Mouse (Mus musculus): ENCODE data around the gene Tet3.

The Tet3 gene

GRCm38 (mm10) chr6:83459034-83459644, at the start of gene Tet3:
Tet3 (minus strand) TSS chr6:83459084.
- DNase-seq (ENCODE audit: low spot score): no peak

DNA sequence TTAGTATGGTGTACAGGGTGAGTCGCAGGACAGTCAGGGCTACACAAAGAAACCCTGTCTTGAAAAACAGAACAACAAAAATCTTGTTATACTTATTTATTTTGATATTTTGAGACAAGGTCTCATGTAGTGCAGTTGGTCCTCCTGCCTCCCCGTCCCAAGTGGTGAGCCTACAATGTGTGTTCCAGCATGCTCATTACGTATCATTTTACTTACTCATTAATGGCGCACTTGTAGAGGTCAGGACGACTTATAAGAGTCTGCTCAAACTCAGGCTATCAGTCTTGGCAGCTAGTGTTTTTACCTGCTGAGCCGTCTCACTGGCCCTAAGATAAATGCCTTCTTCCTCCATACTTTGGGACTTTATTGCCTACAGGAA, 48.3 kb upstream of the Tet3 start:
- DNase-seq (ENCODE audit: low spot score): no peak

- peak; percentile 97 for DNase-seq (ENCODE audit: low spot score)
Observed at GRCm38 (mm10) chr6:83506258-83507167, 47.6 kb upstream of the Tet3 start, which contains the start of gene Dguok. Dguok (minus strand) TSS chr6:83506969.

GRCm38 (mm10) chr6:83505554-83505953, 46.7 kb upstream of the Tet3 start:
- no peak for DNase-seq (ENCODE audit: low spot score)

- no peak for DNase-seq (ENCODE audit: low spot score)
Observed at GRCm38 (mm10) chr6:83503361-83503760, 44.5 kb upstream of the Tet3 start.

DNA sequence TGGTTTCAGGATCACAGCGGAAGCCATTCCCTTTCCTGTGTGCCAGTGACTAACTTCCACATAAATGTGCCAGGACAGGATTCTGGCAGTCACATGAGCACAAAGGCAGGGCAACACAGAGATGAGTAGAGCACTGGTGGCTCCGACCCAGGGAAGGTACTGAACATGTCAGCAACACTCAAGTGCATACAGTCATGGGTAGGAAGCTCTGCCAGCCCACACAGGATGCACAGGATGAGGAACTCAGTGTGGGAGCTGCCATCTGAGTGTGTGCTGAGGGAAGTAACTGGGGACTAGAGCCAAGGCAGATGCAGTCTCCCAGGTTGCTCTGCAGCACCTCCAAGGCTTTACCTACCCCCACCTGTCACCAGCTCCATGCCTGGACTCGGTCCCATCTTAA, 43.8 kb upstream of the Tet3 start:
- no peak for DNase-seq (ENCODE audit: low spot score)

DNA sequence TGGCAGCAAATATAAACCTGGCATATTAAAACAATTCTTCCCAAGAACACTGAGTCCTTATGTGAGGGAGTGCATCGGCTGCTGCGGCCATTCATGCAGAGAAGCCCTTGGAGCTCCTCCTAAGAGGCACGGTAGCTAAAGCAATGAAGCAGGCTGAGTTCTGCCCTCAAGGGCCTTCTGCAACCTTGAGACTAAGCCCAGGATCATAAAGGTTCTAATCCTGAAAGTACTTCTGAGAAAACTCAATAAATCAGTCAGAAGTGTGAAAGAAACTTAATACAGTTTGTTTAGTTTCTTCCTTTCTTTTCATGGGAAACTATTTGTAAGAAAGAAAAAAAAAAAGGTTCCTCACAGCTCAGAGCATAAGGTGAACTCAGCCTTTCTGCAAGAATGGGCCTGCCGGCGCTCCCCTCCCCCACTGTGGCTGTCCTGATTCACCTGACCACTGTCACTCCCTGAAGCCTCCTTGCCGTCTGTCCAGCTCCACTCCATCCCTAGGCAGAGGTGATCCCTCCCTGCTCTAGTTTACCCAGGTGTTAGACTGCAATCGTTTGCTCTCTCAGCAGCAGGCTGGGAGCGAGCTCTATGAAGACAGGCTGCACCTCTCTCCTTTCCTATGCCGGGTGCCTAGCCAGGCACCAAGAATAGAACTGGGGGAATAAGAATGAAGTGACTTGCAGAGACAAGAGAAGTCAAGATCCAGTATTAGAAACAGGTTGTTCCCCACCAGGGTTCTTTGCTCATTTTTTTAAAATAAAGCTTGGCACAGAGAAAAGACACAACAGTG, 42.8 kb upstream of the Tet3 start:
- DNase-seq (ENCODE audit: low spot score): no peak

GRCm38 (mm10) chr6:83500462-83500861, 41.6 kb upstream of the Tet3 start:
- DNase-seq (ENCODE audit: low spot score): no peak

DNA sequence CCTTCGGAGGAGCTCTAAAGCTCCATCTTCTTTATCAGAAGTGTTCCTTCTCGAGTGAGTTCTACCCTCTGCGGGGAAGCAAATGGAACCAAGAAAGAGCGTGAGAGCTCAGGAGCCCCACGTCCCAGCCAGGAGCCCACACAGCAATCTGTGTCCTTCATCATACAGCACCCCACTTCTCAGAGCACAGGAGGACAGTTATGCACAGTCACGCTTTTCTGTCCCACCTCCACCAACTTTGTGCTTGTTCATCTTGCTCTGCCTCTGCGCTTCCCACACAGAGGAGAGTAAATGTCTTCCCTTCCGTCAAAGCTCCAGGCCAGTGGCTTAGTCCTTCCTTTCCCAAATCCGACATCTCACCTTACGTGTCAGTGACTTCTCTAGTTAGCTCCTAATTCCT, 40.2 kb upstream of the Tet3 start:
- DNase-seq (ENCODE audit: low spot score): no peak

GRCm38 (mm10) chr6:83496753-83497710, 38.1 kb upstream of the Tet3 start:
- no peak for DNase-seq (ENCODE audit: low spot score)

DNA sequence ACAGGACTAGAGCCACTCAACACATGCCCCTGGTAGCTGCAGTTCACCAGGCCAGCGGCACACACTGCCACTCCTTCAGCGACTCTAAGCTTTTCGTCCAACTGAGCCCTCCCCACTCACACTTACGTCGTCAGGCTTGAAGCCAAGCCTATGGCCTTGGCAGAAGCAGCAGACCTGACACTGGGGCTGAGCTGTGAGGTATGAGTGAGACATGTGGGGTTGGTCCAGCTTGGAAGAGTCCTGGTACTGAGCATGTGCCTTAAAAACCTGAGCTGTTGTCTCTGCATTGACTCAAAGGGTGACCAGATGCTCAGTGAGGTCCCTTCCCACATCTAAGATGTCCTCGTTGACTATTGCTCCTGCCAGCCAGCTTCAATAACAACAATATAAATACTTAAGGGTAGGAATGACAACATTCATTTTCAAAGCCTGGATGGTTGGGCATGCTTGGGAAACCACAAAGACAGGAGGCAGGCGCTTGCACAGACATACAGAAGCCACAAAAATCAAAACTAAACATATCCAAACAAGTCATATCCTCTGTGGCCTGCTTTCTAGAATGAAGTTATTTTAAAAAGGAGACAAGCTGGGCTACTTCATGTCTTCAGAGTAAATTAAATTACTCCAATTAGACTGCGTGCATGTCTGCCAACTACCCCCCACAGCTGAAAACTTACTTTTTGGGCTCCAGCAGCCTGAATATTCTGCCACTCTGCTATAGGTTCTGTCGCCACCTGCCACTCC, 37.3 kb upstream of the Tet3 start:
- no peak for DNase-seq (ENCODE audit: low spot score)

GRCm38 (mm10) chr6:83490622-83491021, 31.7 kb upstream of the Tet3 start:
- DNase-seq (ENCODE audit: low spot score): no peak

DNA sequence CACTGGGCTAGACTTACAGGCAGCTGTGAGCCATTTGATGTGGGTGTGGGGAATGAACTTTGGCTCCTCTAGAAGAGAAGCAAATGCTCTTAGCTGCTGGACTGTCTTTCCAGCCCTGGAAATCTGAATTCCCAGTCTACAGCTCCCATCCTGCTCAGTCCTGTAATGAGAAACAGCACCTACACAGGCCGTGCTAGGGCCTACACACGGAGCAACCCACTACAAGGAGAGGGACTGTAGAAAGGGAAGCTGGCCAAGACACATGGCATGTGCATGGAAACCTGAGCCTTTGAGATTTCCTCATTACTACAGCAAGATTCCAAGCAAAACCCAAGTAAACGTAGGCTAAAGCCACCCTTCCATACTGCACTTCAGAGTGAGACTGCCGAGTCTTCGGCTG, 29.3 kb upstream of the Tet3 start:
- no peak for DNase-seq (ENCODE audit: low spot score)

DNA sequence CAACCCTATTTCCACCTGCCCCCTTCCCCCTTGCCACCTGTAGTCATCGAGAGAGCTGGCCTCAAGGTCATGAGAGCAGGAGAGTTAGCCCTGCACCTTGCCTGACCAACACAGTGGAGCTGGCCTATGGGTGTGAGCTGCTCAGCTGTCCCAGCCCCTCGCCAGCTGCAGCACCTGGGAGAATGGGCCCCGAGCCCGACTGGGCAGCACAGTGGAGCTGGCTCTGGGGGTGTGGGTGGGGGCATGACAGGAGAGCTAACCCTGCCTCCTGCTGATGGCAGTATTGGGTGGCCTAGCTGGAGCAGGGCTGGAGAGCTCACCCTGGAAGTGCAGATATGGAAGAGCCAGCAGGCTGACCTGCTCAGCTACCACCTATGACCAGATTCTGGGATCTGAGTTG, 28.4 kb upstream of the Tet3 start:
- no peak for DNase-seq (ENCODE audit: low spot score)

DNA sequence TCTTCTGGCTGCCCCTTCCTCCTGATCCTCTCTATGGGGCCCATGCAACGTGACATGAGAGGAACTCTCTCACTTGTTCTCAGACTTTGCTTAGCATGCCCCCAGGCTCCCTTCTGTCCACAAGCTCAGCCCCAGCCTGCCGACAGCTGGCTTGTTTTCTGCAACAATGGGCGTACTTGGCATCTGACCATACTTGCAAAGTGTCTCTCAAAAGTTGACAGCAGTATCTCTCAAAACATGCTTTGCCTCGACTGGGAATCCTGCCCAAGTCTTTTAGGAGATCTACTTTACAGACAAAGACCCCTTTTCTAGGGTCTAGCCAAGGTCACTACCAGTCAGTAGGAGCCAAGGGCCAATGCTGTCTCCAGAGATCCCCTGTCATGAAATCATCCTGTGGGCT, 27.0 kb upstream of the Tet3 start:
- DNase-seq (ENCODE audit: low spot score): no peak

- DNase-seq (ENCODE audit: low spot score): no peak
Observed at GRCm38 (mm10) chr6:83483776-83484175, 24.9 kb upstream of the Tet3 start.

DNA sequence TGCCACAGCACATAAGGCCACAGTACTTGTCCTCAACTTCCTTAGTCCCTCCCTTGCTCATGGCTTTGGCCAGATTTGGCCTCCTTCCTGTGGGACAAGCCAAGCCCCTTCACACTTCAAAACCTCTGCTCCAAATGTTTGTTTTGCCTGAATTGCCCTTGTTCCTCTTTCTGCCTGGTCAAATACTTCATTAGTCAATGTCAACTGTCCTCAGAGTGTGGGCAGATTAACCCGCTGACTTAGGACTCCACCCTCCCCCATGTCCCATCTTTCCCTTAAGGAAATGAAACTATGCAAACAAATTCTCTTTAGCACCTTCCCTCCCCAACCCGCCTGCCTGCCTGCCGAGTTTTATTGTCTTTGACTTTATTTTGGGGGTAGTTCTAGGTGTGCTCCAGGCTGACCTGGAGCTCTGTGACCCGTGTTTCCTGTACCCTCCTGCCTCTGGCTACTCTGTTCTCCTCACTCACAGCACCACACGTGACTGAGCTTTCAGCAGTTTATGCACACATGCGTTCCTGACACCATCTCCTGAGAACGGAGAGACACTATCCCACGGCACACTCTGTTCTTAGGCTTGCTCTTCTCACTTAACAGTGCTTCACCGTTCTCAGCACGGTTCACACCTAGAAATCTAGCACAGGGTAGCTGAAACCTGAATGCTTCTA, 23.7 kb upstream of the Tet3 start:
- no peak for DNase-seq (ENCODE audit: low spot score)

DNA sequence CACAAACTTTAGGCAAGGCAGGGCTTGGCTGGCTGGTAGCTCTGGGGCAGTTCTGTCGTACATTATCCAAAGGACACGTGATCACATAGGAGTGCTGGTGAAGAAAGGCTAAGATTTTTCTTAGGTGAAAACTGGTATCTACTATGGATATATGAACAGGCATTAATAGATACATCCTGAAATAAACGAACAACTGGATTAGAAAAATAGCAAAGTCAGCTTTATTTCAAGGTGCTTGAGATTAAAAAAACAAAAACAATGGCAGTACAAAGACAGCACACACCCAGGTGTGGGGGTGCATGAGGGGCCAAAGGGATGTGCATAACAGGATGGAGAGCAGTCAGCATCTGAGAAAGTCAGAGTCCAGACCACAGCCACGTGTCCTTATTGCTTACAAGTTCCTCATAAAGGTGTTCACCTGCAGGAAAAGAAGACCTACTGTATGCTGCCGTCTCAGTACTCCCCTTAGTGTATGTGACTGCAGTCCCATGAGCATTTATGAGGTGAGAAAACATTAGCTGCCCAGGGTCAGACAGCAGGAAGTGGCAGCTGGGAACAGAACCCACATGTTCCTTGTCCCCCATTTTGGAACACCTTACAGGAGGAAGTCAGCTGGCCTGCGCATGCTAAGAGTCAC, 21.3 kb upstream of the Tet3 start:
- DNase-seq (ENCODE audit: low spot score): no peak

- DNase-seq (ENCODE audit: low spot score): no peak
Observed at GRCm38 (mm10) chr6:83479193-83479592, 20.3 kb upstream of the Tet3 start.

- no peak for DNase-seq (ENCODE audit: low spot score)
Observed at GRCm38 (mm10) chr6:83478628-83479027, 19.7 kb upstream of the Tet3 start.

Measured in retina, embryonic 14.5 days (tissue).